Mouse (Mus musculus): Measurements from ENCODE around the gene Upk2.

GRCm38 (mm10) chr9:44486741-44487421, 32.1 kb upstream of the Upk2 start:
- no peak for TF ChIP-seq CTCF (IDR thresholded peaks at IDR 0.05; ENCODE audit: borderline replicate concordance, control insufficient read depth, extremely low read depth, insufficient read depth, low read length, poor library complexity)
- no peak for TF ChIP-seq POLR2A (IDR thresholded peaks at IDR 0.05; ENCODE audit: control insufficient read depth, extremely low read depth, insufficient read depth, low read length, poor library complexity)

All from thymus, adult 2 months (tissue).